Mouse (Mus musculus): ENCODE results near the gene 1700080E11Rik.
"Not testable (repeated sequence)": the region's sequence is repeated elsewhere in the genome, so short reads cannot be mapped to it uniquely, and the experiment has no call there.

The 1700080E11Rik gene

GRCm38 (mm10) chr9:105144992-105145391, at the start of gene 1700080E11Rik:
Gene 1700080E11Rik, minus strand, starts transcription at chr9:105145092.
- DNase-seq (ENCODE audit: low read depth, low spot score), result no peak

GRCm38 (mm10) chr9:105186725-105187124, 41.8 kb upstream of the 1700080E11Rik start:
- DNase-seq (ENCODE audit: low read depth, low spot score), result peak; percentile 38

GRCm38 (mm10) chr9:105182392-105182791, 37.5 kb upstream of the 1700080E11Rik start:
- DNase-seq (ENCODE audit: low read depth, low spot score), result no peak

GRCm38 (mm10) chr9:105139204-105139603, 5.7 kb downstream of the 1700080E11Rik start:
- no peak for DNase-seq (ENCODE audit: low read depth, low spot score)

GRCm38 (mm10) chr9:105136404-105136803, 8.5 kb downstream of the 1700080E11Rik start:
- no peak for DNase-seq (ENCODE audit: low read depth, low spot score)

- DNase-seq (ENCODE audit: low read depth, low spot score), result no peak
These were observed 10.4 kb downstream of the 1700080E11Rik start for GRCm38 (mm10) chr9:105134536-105134935.

GRCm38 (mm10) chr9:105132002-105132367, 12.9 kb downstream of the 1700080E11Rik start:
- no peak for DNase-seq (ENCODE audit: low read depth, low spot score)

- peak; percentile 98 for DNase-seq (ENCODE audit: low read depth, low spot score)
These were observed 13.5 kb downstream of the 1700080E11Rik start, which contains the start of gene Nudt16 for GRCm38 (mm10) chr9:105131253-105132001. Gene Nudt16, minus strand, starts transcription at chr9:105131824.

GRCm38 (mm10) chr9:105130331-105130730, 14.6 kb downstream of the 1700080E11Rik start:
- DNase-seq (ENCODE audit: low read depth, low spot score), result no peak

GRCm38 (mm10) chr9:105125206-105125605, 19.7 kb downstream of the 1700080E11Rik start:
- not testable (repeated sequence) for DNase-seq (ENCODE audit: low read depth, low spot score)

- no peak for DNase-seq (ENCODE audit: low read depth, low spot score)
These were observed 41.0 kb downstream of the 1700080E11Rik start for GRCm38 (mm10) chr9:105103893-105104292.

- DNase-seq (ENCODE audit: low read depth, low spot score), result peak; percentile 46
These were observed 43.0 kb downstream of the 1700080E11Rik start for GRCm38 (mm10) chr9:105101911-105102310.

- DNase-seq (ENCODE audit: low read depth, low spot score), result peak; percentile 24
These were observed 43.9 kb downstream of the 1700080E11Rik start for GRCm38 (mm10) chr9:105100807-105101570.
